Mouse (Mus musculus) embryonic fibroblast, embryonic 13.5 days (primary cell): ENCODE measurements at regions not wholly inside any gene's neighbourhood (a gene's known extent, or its start where the extent isn't known, plus 50 kb on each side); places are given as distances from the start of the nearest gene placed in this dataset.

Experiments used
- CTCF ChIP-seq: IDR thresholded peaks from 2 replicates; pipeline ENCODE4 v1.5.1; 2011; ENCODE audit warnings: mild to moderate bottlenecking, control low read depth, low read length, moderate library complexity, borderline replicate concordance; ENCODE audit not compliant: insufficient read depth
- POLR2A ChIP-seq: IDR thresholded peaks from 2 replicates; pipeline ENCODE4 v1.6.1; 2011; ENCODE audit warnings: low read depth, mild to moderate bottlenecking, control low read depth, low read length, moderate library complexity

- TF ChIP-seq CTCF (no peak), POLR2A (no peak)
Measured at GRCm38 (mm10) chr12:7918385-7918784, 59.1 kb upstream of the Apob start.
